Mouse (Mus musculus): Measurements from ENCODE around the gene Foxm1.
"Not testable (repeated sequence)": the region's sequence is repeated elsewhere in the genome, so short reads cannot be mapped to it uniquely, and the experiment has no call there.

Gene Foxm1

DNA sequence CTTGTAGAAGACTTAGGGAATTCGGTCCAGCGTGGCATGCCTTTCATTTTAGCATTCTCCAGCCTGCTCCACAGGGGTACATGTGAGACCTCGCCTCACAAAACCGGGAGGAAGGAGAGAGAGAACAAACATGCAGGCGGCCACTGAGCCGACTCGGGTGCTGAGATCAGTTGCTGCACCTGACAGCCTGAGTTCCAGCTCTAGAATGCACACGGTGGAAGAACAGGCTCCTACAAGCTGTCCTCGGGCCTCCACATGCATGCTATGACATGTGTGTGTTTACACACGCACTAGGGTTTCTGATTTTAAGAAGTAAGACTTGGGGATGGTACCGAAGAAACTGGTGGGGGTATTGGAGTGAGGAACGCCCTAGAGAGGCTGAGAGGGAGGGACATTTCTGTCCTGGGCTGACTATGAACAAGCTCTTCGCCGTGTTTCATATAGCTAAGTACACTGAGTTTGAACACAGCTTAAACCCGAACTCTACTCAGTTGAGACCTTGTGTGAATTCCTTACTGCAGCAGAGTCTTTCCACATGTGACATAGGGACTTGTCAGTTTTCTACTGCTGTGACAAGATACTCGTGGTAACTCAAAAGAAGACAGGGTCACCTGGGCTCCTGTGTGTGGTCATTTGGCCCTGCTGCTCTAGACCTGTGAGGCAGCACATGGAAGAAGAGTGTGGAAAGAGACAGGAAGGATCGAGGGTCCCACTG is 13.8 kb downstream of the Foxm1 start:
- no peak for DNase-seq (ENCODE audit: low spot score in 2 of 2)

DNA sequence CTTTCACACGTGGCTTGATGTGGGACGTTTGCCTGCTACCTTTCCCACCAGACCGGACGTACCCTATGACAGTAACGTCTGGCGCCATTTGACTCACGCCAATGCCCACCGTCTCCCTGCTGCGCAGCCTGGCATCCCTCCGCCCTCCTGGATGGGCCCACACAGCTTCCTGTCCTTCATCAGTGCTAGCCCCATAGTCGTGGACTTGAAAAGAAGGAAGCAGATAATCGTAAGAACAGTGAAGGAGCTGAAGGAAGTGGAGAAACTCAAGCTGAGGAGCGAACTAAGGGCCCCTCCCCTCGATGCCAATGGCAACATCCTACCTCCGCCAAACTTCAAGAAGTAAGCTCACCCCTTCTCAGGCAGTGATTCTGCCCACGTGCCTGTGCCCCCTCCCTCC is 16.9 kb downstream of the Foxm1 start:
- DNase-seq (ENCODE audit: low spot score in 2 of 2), result no peak

DNA sequence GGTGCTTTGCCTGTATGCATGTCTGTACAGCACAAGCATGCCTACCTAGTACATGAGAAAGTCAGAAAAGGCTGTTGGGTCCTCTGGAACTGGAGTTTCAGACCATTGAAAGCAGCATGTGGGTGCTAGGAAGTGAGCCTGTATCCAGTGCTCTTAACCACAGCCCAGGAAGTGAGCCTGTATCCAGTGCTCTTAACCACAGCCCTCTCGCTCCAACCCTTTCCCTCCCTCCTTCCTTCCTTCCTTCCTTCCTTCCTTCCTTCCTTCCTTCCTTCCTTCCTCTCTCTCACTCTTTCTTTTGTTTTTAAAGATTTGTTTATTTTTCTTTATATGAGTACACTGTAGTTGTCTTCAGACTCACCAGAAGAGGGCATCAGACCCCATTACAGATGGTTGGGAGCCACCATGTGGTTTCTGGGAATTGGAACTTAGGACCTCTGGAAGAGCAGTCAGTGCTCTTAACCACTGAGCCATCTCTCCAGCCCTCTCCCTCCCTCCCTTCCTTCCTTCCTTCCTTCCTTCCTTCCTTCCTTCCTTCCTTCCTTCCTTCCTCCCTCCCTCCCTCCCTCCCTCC is 17.9 kb downstream of the Foxm1 start:
- DNase-seq (ENCODE audit: low spot score in 2 of 2), result not testable (repeated sequence)

DNA sequence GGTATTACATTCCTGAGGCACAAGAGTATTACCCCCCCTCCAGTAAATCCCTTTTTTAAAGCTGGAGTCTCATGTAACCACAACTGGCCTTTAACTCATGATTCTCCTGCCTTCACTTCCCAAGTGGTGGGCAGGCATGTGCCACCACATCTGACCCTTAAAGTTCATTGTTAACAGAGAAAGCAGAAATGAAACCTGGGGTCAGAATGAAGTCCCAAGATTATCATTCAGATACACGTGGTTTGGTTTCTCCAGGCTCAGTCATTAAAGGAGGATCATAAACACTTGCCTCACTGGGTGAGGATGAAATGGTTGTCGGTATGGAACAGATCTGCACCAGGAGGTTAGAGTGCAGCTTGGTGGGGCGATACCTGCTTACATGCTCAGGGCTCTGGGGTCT is 18.5 kb downstream of the Foxm1 start:
- no peak for DNase-seq (ENCODE audit: low spot score in 2 of 2)

DNA sequence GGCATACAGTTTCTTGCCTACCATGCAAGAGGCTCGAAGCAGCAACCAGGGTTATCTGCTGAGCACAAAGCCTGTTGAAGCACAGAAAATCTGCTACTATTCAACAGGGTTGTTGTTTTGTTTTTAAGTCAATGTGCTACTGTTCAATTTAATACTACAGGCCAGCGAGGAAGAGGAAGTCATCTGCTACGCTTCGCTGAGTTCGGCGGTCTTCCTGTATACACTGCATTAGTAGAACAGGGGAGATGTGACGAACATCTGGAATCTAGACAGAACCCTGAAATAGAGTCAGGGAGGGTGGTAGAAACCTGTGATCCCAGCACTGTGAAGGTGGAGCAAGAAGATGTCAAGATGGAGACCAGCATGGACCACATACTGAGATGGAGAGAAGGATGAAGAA is 21.0 kb downstream of the Foxm1 start:
- DNase-seq (ENCODE audit: low spot score in 2 of 2), result peak in 1 of 2 experiments; percentile 65

DNA sequence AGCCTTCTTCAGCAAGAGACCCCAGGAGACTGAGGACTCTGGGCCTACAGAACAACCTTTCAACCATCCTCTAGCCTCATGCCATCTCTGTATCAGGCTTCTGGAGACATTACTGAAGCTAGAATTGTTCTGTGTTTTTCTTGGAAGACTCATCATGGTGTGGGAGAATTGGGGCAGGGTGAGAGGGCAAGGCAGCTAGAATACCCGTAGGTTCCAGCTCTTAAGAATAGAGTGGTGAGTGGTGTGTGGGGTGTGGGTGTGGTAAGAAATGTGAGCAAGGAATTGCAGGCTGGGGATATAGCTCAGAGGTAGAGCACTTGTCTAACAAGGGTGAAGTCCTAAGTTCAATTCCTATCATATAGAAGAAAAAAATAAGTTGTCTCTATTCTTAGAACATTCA is 22.3 kb downstream of the Foxm1 start:
- no peak for DNase-seq (ENCODE audit: low spot score in 2 of 2)

DNA sequence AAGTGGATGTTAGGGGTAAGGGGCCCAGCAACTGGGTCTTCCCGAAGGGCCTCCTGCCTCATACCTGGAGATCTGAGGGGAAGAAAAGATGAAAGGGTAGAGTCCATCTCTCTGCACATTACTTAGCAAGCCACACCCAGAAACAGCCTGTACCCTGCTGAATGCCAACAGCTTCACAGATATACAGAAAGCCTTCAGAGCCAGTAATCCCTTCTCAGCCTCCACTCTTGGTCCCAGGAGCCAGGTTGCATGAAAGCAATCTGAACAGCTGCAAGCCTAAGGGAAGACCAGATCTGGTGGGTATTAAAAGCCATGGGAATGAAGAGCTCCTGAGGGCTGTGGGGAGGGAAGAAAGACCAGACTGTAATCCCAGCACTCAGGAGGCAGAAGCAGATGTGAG is 26.4 kb downstream of the Foxm1 start:
- no peak for DNase-seq (ENCODE audit: low spot score in 2 of 2)

DNA sequence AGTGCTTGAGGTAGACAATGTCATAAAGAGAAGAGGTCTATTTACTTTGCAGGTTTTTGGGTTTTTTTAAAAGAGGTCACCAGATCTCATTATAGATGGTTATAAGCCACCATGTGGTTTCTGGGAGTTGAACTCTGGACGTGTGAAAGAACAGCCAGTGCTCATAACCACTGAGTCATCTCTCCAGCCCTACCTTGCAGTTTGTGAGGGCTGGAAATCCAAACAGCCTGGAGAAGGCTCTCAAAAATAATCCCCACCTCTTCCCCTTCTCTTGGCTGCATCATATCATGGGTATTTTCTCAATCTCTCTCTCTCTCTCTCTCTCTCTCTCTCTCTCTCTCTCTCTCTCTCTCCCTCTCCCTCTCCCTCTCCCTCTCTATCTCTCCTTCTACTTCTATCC is 27.9 kb downstream of the Foxm1 start:
- DNase-seq (ENCODE audit: low spot score in 2 of 2), result no peak

DNA sequence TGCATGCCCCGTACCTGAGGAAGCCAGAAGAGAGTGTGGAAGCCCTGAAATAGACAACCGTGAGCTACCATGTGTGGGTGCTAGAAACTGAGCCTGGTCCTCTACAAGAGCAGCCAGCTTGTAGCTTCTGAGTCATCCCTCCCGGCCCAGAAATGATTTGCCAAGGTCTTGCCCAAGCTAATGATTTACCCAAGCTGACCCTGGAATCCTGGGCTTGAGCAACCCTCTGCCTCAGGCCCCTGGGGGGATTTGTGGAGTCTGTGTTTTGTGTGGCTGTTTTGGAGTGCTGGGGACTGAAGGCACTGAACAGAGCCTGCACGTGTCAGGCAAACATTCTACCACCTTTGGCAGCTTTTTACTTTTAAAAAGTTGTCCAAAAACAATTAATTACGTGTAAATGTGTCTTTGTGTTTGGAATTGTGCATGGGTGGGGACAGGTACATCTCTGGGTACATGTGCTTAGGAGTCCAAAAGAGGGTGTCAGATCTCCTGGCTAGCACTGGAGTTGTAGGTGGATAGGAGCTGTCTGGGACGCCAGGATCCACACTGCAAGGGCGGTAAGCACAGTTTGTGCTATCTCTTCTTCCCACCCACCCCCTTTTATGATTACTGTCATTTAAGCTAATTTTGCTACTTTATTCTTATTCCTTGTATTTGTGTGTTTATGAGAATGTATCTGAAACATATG is 35.0 kb downstream of the Foxm1 start:
- no peak for DNase-seq (ENCODE audit: low spot score in 2 of 2)

DNA sequence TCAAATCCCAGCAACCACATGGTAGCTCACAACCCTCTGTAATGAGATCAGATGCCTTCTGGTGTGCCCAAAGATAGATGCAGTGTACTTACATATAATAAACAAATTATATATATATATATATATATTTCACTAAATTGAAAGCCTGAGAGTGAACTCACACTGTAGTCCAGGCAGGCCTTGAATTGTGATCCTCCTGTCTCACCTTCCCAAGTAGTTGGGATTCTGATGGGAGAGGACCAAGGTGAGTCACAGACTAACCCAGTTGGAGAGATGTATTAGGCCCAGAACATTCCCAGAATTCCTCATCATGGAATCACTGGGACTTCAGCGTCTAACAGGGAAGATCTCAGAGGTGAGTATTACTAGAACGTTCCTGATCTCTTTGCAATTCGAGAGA is 36.2 kb downstream of the Foxm1 start, which contains the start of gene Nrip2:
TSS of gene Nrip2 (plus strand) at position 301 of the 400 bp plus-strand sequence.
- DNase-seq (ENCODE audit: low spot score in 2 of 2), result no peak

DNA sequence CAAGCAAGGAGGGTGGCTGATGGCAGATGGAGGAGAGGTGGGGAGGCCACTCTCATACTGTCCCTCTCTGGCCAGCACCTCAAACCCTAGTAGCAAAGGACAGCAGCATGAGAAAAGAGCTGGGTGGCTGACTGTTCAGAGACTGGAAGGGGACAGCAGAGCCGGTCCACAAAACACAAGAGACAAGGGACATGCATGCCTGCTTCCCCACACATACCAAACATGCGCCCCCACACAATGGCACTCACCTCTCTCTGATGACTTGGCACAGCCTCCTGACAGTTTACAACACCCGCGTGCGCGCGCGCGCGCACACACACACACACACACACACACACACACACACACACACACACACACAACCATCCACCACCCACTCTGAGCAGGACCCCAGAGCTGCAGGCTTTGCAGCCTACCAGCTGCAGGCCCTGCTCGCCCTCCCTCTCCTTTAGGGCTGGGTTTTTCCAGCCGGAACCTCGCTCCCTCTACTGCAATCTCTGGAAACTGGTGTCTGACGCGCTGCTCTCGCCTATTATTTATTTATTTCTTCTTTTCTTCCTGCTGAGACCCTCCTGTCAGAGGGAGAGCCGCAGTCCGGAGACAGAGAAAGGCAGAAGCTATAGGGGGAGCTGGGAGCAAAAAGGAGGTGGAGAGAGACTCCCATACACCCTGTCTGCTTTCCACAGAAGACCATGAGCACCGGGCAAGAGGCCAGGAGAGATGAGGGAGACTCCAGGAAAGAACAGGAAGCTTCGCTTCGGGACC is 36.8 kb downstream of the Foxm1 start:
- DNase-seq (ENCODE audit: low spot score in 2 of 2), result no peak

DNA sequence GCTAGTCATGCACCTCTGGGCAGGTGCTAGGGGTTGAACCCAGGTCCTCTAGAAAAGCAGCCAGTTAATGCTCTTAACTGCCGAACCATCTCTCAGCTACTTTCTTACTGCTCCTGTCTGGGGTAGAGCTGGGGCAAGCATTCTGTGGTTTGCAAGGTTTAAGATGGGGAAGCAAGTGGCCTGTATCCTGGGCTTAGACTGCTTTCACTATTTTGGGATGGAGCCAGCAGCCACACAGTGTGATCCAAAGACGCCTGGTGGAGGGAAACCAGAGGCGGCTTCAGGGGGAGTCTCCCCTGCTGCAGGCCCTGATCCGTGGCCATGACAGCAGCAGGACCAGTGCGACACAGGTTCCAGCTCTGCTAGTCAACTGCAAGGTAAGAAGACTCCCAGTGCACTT is 41.9 kb downstream of the Foxm1 start:
- no peak for DNase-seq (ENCODE audit: low spot score in 2 of 2)

DNA sequence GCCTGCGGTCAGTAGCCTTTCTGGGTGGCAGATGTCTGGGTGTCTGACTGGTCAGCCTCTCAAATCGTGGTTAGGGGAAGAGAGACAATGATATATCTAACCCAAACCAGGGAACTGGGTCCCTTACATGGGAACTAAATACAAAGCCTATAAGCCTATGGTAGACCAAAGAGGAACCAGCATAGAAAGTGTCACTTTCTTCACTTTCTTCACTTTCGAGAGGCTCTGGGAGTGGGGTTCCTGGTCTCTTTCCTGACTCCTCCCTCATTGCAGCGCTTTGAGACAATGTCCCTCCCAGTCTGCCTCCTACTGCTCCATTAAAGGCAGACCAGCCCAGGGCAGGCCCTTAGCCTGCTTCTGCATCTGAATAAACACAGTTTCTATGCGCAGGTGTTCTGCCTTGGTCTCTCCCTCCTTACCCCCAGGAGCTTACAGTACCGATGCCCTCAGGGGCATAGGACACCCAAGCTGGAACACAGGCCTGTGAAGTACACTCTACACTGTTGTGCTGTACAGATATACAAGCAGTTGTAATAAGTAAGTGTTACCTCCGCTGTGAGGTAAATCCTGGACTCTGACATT is 45.9 kb downstream of the Foxm1 start:
- DNase-seq (ENCODE audit: low spot score in 2 of 2), result no peak

DNA sequence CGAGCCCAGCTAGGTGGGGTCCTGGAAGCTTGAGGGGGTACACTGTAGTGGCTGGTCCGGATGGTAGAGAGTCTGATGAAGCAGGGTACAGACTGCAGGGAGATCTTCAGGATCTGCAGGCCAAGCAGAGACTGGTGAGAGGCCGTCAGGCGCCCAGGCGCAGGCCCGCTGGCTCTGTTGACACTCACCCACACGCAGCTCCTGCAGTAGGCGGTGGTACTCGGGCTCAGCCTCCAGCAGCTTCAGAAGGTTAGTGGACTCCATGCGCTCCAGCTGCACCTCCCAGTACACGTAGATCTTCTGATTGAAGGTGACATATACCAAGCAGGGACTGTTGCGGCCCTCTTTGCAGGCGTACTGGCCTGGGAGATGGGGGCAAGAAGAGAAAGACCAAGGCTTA is 47.5 kb downstream of the Foxm1 start:
- no peak for DNase-seq (ENCODE audit: low spot score in 2 of 2)

DNA sequence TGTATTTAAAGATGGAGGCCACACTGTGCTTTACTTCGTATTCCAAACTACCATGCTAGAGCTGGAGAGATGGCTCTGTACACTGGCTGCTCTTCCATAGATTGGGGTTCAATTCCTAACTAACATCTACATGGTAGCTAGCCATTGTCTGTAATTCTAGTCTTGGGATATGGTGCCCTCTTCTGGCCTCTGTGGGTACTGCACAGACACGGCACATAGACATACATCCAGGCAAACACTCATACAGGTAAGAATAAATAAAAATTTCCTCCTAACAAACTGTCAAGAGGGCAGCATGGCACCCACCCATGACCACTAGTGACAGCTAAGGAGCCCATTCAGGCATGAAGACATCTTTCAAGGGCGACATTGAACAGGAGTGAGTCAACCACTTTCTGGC is 48.3 kb downstream of the Foxm1 start:
- peak; percentile 82 to 85 for DNase-seq (ENCODE audit: low spot score in 2 of 2)

DNA sequence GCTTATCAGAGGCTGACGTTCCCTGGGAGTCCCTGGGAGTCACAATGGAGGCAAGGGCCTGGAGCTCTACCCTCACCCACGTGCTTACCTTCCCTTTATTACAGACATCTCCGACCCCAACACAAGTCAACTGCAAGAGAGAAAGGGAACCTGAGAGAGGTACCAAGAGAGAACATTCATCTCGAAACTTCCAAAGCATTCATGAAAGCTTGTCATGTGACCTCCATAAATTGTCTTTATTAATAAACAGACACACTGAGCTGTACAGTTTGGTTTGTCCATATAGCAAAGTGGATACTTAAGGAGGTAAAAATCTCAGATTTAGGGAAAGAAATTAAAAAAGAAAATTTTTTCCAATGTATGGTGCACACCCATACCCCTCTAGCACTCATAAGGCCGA is 53.4 kb downstream of the Foxm1 start:
- no peak for DNase-seq (ENCODE audit: low spot score in 2 of 2)

DNA sequence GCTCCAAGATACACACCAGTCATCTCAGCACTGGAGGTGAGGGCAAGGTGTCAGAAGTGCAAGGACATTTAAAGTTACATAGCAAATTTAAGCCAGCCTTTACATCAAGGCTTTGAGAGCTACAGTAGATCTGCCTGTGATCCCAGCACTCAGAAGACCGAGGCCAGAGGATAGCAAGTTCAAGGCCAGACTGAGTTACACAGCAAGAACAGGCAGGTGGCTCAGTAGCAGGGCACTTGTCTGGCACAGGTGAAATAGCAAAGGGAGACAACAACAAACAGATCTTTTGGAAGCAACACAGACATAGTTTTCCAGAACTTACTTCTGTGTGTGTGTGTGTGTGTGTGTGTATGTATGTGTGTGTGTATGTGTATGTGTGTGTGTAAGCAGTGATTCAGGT is 55.3 kb downstream of the Foxm1 start:
- no peak for DNase-seq (ENCODE audit: low spot score in 2 of 2)

DNA sequence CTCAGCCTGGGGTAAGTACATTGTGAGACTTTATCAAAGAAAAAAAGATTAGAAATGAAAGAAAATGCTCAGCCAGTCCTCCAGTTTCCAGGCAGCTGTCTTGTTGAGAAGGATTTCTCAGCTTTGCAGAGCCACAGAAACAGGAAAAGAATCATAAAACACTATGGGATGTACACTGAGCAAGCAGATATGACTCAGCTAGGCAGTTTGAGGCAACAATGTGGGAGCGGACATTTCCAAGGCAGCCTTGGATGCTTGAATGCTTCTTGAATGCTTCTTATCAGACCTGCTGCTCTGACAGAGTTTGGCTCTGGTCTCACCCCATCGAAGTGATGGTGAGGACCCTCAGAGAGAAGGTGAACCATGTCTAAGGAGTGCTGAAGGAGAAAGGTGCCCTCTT is 58.3 kb downstream of the Foxm1 start:
- DNase-seq (ENCODE audit: low spot score in 2 of 2), result no peak

DNA sequence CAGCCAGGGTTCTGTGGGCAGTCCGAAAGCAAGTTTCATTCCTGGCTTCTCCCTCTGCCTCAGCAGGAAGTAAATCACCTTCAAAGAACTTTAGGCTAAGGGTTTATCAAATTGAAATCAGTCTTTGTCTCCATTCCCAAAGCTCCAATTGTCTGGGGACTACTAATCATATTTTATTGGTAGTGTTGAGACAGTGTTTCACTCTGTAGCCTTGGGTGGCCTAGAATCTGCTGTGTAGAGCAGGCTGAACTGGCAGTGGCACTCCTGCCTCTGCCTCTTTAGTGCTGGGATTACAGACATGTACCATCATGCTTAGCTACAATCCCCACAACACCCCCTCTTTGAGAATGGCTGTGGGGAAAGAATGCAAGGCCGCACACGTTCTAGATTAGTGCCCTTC is 58.7 kb downstream of the Foxm1 start:
- DNase-seq (ENCODE audit: low spot score in 2 of 2), result no peak

DNA sequence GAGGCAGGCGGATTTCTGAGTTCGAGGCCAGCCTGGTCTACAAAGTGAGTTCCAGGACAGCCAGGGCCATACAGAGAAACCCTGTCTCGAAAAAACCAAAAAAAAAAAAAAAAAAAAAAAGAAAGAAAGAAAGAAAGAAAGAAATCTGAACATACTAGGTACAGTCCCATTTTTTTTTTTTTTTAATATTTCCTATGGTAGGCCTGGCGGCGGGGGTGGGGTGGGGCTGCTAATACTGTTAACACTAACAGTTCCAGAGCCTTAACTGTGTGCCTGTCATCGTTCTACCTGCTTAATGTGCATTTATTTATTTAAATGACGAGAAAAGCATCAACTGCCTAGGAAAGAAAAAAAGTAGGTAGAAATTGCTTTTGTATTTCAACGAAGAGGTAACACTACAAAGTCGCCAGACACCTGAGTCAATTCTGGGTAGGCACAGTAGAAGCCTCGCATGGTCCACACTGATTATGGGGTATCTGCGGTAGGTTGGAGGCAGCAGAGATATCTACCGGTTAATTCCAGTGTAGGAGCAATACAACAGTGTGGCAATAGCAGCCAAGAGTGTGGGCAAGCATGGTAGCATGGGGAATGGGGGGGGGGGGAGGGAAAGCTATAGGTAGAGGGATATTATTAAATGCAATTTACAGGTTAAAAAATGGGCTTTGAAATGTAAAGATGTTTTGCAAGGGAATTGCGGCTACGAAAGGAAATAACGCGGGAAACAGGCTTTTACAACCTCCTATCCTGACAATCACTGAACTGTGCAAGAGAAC is 60.9 kb downstream of the Foxm1 start:
- no peak for DNase-seq (ENCODE audit: low spot score in 2 of 2)

DNA sequence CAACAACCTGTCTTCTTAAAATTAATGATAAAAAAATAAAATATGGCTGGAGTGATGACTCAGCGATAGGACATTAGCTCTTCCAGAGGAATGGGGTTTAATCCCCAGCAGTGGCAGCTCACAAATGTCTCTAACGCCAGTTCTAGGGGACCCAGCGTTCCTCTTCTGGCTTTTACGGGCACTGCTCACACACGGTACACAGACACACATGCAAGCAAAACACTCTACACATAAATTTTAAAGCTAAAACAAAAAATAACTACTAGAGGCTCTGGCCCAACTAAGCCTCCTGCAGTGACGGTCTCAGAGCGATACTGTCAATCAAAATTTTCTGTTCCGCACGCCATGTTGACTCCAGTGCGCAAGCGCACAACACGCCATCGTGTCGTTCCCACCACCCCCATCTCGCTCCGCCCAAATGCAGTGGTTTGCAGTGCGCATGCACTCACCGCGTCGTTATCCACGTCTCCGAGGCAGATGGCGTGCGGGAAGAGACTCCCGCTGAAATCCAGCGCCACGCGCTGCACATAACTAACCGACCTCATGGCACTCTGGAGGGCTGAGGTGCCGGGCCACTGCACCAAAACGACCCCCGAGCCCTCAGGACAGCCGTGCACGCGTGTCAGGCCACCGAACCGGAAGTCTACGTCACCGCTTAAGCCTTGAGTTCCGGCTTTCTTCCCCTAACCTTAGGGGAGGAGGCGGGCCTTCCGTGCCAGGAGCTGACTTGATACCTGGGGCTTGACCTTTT is 61.7 kb downstream of the Foxm1 start, which contains the start of gene Itfg2:
TSS of gene Itfg2 (minus strand) at position 663 of the 751 bp plus-strand sequence.
- DNase-seq (ENCODE audit: low spot score in 2 of 2), result peak; percentile 92 to 96

Measured in spleen, postnatal 10 days (tissue).